Mouse (Mus musculus) liver, embryonic 14.5 days (tissue): ENCODE measurements around the gene Ttc29.

ENCODE experiments used
- CTCF ChIP-seq: IDR thresholded peaks from 2 replicates; pipeline ENCODE4 v1.5.1; 2016; ENCODE audit warnings: antibody characterized with exemption, low read depth, control low read depth
- EP300 ChIP-seq: IDR thresholded peaks from 2 replicates; pipeline ENCODE4 v1.6.1; 2016; ENCODE audit warnings: antibody characterized with exemption, low read depth

- TF ChIP-seq CTCF: no peak
- no peak for TF ChIP-seq EP300
Observed at GRCm38 (mm10) chr8:78306604-78307003, 93.5 kb downstream of the Ttc29 start.
